Mouse (Mus musculus) layer of hippocampus, adult 2 months (tissue): ENCODE results near the gene Ccnb2. TPM values are rescaled to one million over a fixed set of nuclear protein-coding genes. Genes with fewer than 3 reads are reported as not detected.
A peak's percentile ranks its signal among the peaks of the same experiment; 100 is the strongest.

ENCODE experiments used
- DNase-seq, 2 experiments: peaks; one replicate each; pipeline ENCODE4 v3.0.0; 2022; ENCODE audit warnings: low spot score in 2 of 2
- H3K27ac ChIP-seq: fragments of 200-600 bp; 2 replicates; pipeline ENCODE4 v1.8.1; 2022
- H3K4me3 ChIP-seq: fragments of 200-600 bp; 2 replicates; pipeline ENCODE4 v1.8.1; 2022; ENCODE audit warnings: mild to moderate bottlenecking
- CTCF ChIP-seq: fragments of 200-600 bp; conservative IDR thresholded peaks from 2 replicates; pipeline ENCODE4 v1.8.1; 2022; ENCODE audit warnings: antibody characterized with exemption, mild to moderate bottlenecking, moderate library complexity
- microRNA-seq, 2 experiments: library from miRNA; unstranded; fragments of <30 nt; microRNA quantifications; one replicate each; pipeline ENCODE4 v1.2.0; 2021
- total RNA-seq, 2 experiments: library from RNA; stranded (reverse); gene quantifications; 2 replicates each; pipeline ENCODE4 v1.2.3; 2021

Ccnb2 gene
- total RNA-seq, 2 experiments from 2014 or later, result 1.2 to 1.4 TPM

GRCm38 (mm10) chr9:70371638-70372037, 49.7 kb downstream of the Ccnb2 start:
- no peak overlapping the region for H3K4me3 ChIP-seq
- no peak for TF ChIP-seq CTCF
- DNase-seq, result no peak
- no peak overlapping the region for H3K27ac ChIP-seq

GRCm38 (mm10) chr9:70366898-70367297, 54.4 kb downstream of the Ccnb2 start:
- peak in 1 of 2 experiments; percentile 13 for DNase-seq
- H3K4me3 ChIP-seq, result no peak overlapping the region
- no peak for TF ChIP-seq CTCF
- H3K27ac ChIP-seq, result peak overlapping the region; percentile 74

GRCm38 (mm10) chr9:70365915-70366314, 55.4 kb downstream of the Ccnb2 start:
- no peak for DNase-seq
- no peak for TF ChIP-seq CTCF
- Histone ChIP-seq H3K4me3 (no peak overlapping the region), H3K27ac (peak overlapping the region; percentile 74)

GRCm38 (mm10) chr9:70364741-70365140, 56.6 kb downstream of the Ccnb2 start:
- Histone ChIP-seq H3K4me3 (no peak overlapping the region), H3K27ac (peak overlapping the region; percentile 74; the same call in 1 of the 2 replicates)
- TF ChIP-seq CTCF, result no peak
- DNase-seq, result peak in 1 of 2 experiments; percentile 31

GRCm38 (mm10) chr9:70359402-70360131, 61.8 kb downstream of the Ccnb2 start:
- H3K4me3 ChIP-seq, result no peak overlapping the region
- no peak for TF ChIP-seq CTCF
- peak; percentile 32 to 73 for DNase-seq
- peak overlapping the region; percentile 24; the same call in 1 of the 2 replicates for H3K27ac ChIP-seq

Small RNAs within 50 kb of the gene (microRNA-seq; reads per million reads assigned to microRNA genes)
- 0.96 to 1.7 reads per million in 2 experiments for gene Mir5626

Other genes with a start within 250 kb of the Ccnb2 start
- gene Myo1e, start 214.2 kb downstream of the Ccnb2 start, total RNA-seq, result 1 to 10 TPM; 7.6 to 8.2 TPM
- gene Rnf111, start 82.2 kb upstream of the Ccnb2 start, total RNA-seq, result 10 to 100 TPM; 42.4 to 43.7 TPM
- gene Sltm, start 121.2 kb upstream of the Ccnb2 start, total RNA-seq, result 10 to 100 TPM; 53.0 to 60.1 TPM
- under 1 TPM; 0.59 to 0.93 TPM for gene Gm10642, start 234.7 kb upstream of the Ccnb2 start, total RNA-seq
- 10 to 100 TPM; 30.4 to 33.3 TPM for gene Mindy2, start 235.6 kb upstream of the Ccnb2 start, total RNA-seq